Mouse (Mus musculus) hindbrain, embryonic 14.5 days (tissue): ENCODE results near the gene Mxra7. TPM values are rescaled to one million over a fixed set of nuclear protein-coding genes. Genes with fewer than 3 reads are reported as not detected.
"Not testable (repeated sequence)": the region's sequence is repeated elsewhere in the genome, so short reads cannot be mapped to it uniquely, and the experiment has no call there.

Source experiments
- ATAC-seq: fragments of 200-750 bp; cut with Nextera tagmentation; 2 replicates; pipeline ENCODE4 v1.8.0; 2017; ENCODE audit warnings: moderate number of reproducible peaks, mild to moderate bottlenecking, moderate TSS enrichment, moderate library complexity; ENCODE audit not compliant: low FRiP score
- DNase-seq: peaks from one replicate; pipeline ENCODE4 v3.0.0-alpha.2; 2015; ENCODE audit warnings: low spot score
- H3K27ac ChIP-seq: fragments of 300-500 bp; sonication (generic); 2 replicates; pipeline ENCODE4 v1.5.1; 2014; ENCODE audit warnings: mild to moderate bottlenecking, moderate library complexity
- H3K27me3 ChIP-seq: fragments of 300-500 bp; sonication (generic); 2 replicates; pipeline ENCODE4 v1.6.1; 2014; ENCODE audit warnings: mild to moderate bottlenecking, low read length, mixed read lengths; ENCODE audit not compliant: control insufficient read depth, insufficient read depth
- H3K36me3 ChIP-seq: fragments of 300-500 bp; sonication (generic); replicated peaks from 2 replicates; pipeline ENCODE4 v1.6.1; 2014; ENCODE audit not compliant: control insufficient read depth, insufficient read depth
- H3K4me1 ChIP-seq: fragments of 300-500 bp; sonication (generic); replicated peaks from 2 replicates; pipeline ENCODE4 v1.6.1; 2014; ENCODE audit warnings: antibody characterized with exemption, low read length, mixed read lengths; ENCODE audit not compliant: control insufficient read depth, insufficient read depth
- H3K4me2 ChIP-seq: fragments of 300-500 bp; sonication (generic); replicated peaks from 2 replicates; pipeline ENCODE4 v1.6.1; 2014; ENCODE audit warnings: mild to moderate bottlenecking, moderate library complexity
- H3K4me3 ChIP-seq: fragments of 300-500 bp; sonication (generic); replicated peaks from 2 replicates; pipeline ENCODE4 v1.5.1; 2014; ENCODE audit warnings: mild to moderate bottlenecking, low read length
- H3K9ac ChIP-seq: fragments of 300-500 bp; sonication (generic); 2 replicates; pipeline ENCODE4 v1.6.1; 2014
- H3K9me3 ChIP-seq: fragments of 300-500 bp; sonication (generic); 2 replicates; pipeline ENCODE4 v1.6.1; 2016; ENCODE audit warnings: low read length; ENCODE audit not compliant: control insufficient read depth
- WGBS: fragments of 180-500 bp; shearing (Covaris S2); extraction: QIAGEN DNeasy Blood & Tissue Kit; methylation state at CpG from one replicate; pipeline ENCODE4 v1.1.7; 2014; 5-methylcytosine and 5-hydroxymethylcytosine counted together
- polyA plus RNA-seq: library from polyadenylated mRNA; unstranded; fragments of >200 nt; fragmentation: Nextera tagmentation; extraction: Ambion mirVana; gene quantifications from 2 replicates; pipeline ENCODE4 v1.2.1, GENCODE M21; 2014

Mxra7 gene
- polyA plus RNA-seq, 1 experiment from 2014 or later = 35.5 TPM

DNA sequence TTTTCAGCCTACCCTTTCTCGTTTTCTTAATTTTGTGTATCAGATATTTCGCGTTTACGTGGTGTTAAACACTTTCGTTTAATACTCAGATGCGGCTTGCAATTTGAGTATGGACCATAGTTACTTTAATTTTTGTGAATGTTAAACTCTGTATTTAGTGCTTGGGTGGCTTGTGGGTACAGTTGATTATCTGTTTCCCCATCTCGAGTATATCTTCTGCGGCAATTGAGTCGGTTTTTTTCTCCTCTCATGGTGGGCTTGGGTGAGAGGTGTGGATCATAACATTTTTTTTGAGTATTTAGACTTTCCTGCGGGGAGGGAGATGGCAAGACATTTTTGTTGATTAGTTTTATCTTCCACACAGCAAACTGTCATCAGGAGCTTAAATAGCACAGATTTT, 26.4 kb upstream of the Mxra7 start:
- ATAC-seq = no peak
- peaks cover 30% of the 10 kb centered on the region for H3K4me1 ChIP-seq
- no peak for DNase-seq
- H3K27me3 ChIP-seq = no peaks in the 10 kb centered on the region
- peak overlapping the region; percentile 99 for H3K4me3 ChIP-seq
- 47% methylated on average over 10 of the region's 10 CpGs for WGBS
- H3K9ac ChIP-seq = peak overlapping the region; percentile 97
- H3K9me3 ChIP-seq = no peaks in the 10 kb centered on the region
- peak overlapping the region; percentile 70 for H3K4me2 ChIP-seq
- H3K27ac ChIP-seq = peak overlapping the region; percentile 96; the same call in 1 of the 2 replicates
- peaks cover 44% of the 10 kb centered on the region for H3K36me3 ChIP-seq

DNA sequence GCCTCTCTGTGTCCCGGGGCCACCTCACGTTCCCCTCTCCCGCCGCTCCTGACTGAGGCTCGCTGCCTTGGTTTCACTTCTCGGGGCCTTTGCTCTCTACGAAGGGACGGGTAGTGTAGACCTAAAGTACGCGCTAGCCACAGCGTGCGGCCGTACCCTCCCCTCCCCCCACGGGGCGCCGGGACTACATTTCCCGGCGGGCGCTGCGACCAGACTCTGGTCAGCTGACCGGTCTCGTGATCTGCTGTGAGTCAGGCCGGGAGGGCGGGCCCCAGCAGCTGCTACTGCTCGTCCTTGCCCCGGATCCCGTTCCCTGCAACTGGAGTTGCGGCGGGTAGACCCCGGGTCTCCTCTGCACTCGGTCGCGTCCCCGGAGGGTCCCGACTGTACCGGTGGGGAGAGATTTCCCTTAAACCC, 25.7 kb upstream of the Mxra7 start:
- peak overlapping the region; percentile 97 for H3K9ac ChIP-seq
- no peaks in the 10 kb centered on the region for H3K27me3 ChIP-seq
- WGBS = under 1% methylated on average over 36 of the region's 36 CpGs
- H3K4me1 ChIP-seq = peaks cover 30% of the 10 kb centered on the region
- ATAC-seq (peak; percentile 92), DNase-seq (peak; percentile 97)
- H3K9me3 ChIP-seq = no peaks in the 10 kb centered on the region
- peak overlapping the region; percentile 96 for H3K27ac ChIP-seq
- H3K4me3 ChIP-seq = peak overlapping the region; percentile 99
- H3K36me3 ChIP-seq = peaks cover 44% of the 10 kb centered on the region
- peak overlapping the region; percentile 70 for H3K4me2 ChIP-seq

DNA sequence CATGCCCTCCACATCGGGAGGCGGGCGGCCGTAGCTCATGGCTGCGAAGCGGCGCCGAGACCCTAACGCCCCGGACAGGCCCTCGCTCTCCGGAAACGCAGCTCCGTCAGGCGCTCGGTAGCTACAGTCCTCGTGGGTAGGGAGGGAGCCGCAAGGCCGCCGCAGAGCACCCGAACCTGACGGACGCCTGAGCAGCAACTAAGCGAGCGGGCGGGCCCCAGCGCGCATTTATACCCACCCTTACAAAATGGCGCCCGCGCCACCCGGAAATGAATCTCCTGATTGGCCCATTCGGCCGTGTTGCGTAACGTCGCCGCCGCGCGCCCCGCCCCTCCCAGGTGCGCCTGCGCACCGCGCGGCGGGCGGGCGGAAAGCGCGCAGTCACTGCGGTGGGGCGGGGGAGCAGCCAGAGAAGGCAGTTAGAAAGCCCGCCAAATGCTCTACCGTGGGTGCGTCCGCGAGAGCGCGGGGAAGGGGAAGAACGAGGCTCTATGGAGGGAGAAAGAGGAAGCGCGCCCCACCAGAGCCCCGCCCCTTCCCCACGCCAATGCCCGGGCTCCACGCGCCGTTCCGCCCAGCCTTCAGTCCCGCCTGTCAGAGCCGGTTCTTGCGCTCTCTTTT, 25.2 kb upstream of the Mxra7 start, which contains the start of gene Srsf2:
Srsf2 (minus strand) TSS at position 204 of the 621 bp plus-strand sequence.
- peaks cover 30% of the 10 kb centered on the region for H3K4me1 ChIP-seq
- peaks cover 48% of the 10 kb centered on the region for H3K36me3 ChIP-seq
- H3K9me3 ChIP-seq = no peaks in the 10 kb centered on the region
- no peaks in the 10 kb centered on the region for H3K27me3 ChIP-seq
- ATAC-seq = peak; percentile 90
- peak within 1 kb of the TSS; percentile 97 for H3K9ac ChIP-seq
- peak within 1 kb of the TSS; percentile 96 for H3K27ac ChIP-seq
- H3K4me2 ChIP-seq = peak within 1 kb of the TSS; percentile 93
- DNase-seq = peak; percentile 98
- under 1% methylated on average over 66 of the region's 74 CpGs for whole genome bisulfite sequencing
- peak within 1 kb of the TSS; percentile 99 for H3K4me3 ChIP-seq

DNA sequence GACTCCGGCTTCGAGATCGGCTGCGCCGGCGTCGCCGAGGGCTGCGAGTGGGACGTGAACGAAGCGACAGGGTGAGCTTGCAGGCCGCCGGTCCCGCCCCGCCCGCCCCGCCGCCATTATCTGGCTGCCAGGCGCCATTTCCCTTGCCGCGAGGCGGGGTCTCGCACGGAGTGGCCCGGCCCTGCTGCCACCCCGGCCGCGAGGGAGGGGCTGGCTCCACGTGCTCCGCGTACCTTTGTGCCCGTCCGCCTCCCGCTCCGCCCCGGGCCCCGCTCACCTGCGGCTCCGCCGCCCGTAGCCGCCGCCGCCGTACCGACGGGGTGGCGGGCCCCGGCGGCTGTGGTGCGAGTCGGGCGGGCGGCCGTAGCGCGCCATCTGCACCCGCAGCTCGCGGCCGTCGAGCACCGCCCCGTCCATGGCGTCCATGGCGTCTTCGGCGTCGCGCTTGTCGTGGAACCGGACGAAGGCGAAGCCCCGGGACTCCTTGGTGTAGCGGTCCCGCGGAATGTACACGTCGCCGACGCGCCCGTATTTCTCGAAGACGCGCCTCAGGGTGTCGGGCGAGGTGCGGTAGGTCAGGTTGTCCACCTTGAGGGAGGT, 24.5 kb upstream of the Mxra7 start, which contains the start of gene Mfsd11:
Mfsd11 (plus strand) TSS at position 150 of the 600 bp plus-strand sequence.
- peak within 1 kb of the TSS; percentile 96 for H3K27ac ChIP-seq
- H3K4me1 ChIP-seq = peaks cover 30% of the 10 kb centered on the region
- no peaks in the 10 kb centered on the region for H3K27me3 ChIP-seq
- ATAC-seq = peak; percentile 49
- under 1% methylated on average over 83 of the region's 91 CpGs for WGBS
- no peaks in the 10 kb centered on the region for H3K9me3 ChIP-seq
- H3K36me3 ChIP-seq = peaks cover 51% of the 10 kb centered on the region
- peak; percentile 70 for DNase-seq
- H3K4me3 ChIP-seq = peak within 1 kb of the TSS; percentile 99
- peak within 1 kb of the TSS; percentile 97 for H3K9ac ChIP-seq
- H3K4me2 ChIP-seq = peak within 1 kb of the TSS; percentile 93

DNA sequence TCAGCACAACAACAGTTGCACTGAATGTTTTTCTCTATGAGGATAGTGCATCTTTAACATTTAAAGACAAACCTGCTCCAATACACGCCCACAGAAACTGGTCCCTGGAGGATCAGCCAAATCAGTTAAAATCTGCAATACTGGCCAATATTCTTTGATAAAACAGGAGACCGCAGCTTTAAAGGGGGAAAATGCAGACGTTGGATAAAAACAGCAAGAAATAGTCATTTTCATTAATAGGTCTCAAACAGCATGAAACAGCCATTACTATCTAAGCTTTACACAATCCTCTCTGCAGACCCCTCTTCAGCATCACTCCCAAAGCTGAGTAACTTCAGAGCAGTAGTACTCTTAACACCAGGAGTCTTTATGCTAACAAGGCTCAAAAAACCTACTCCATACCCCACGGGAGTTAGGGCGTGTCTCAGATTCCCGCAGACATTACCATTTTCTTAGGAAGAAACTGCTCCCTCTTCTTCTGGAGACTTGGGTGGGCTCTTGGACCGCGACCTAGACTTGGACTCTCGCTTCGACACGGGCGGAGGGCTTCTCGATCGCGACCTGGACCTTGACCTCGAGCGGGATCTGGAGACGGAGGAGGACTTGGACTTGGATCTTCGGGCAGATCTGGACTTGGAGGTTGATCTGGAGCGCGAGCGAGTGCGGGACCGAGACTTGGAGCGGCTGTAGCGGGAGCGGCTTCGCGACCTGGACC, 23.9 kb upstream of the Mxra7 start:
- DNase-seq (peak; percentile 26), ATAC-seq (no peak)
- peak overlapping the region; percentile 97 for H3K9ac ChIP-seq
- under 1% methylated on average over 29 of the region's 29 CpGs for WGBS
- peaks cover 47% of the 10 kb centered on the region for H3K36me3 ChIP-seq
- H3K9me3 ChIP-seq = no peaks in the 10 kb centered on the region
- peak overlapping the region; percentile 93 for H3K4me2 ChIP-seq
- H3K27me3 ChIP-seq = no peaks in the 10 kb centered on the region
- H3K4me3 ChIP-seq = peak overlapping the region; percentile 99
- H3K4me1 ChIP-seq = peaks cover 30% of the 10 kb centered on the region
- H3K27ac ChIP-seq = peak overlapping the region; percentile 96

DNA sequence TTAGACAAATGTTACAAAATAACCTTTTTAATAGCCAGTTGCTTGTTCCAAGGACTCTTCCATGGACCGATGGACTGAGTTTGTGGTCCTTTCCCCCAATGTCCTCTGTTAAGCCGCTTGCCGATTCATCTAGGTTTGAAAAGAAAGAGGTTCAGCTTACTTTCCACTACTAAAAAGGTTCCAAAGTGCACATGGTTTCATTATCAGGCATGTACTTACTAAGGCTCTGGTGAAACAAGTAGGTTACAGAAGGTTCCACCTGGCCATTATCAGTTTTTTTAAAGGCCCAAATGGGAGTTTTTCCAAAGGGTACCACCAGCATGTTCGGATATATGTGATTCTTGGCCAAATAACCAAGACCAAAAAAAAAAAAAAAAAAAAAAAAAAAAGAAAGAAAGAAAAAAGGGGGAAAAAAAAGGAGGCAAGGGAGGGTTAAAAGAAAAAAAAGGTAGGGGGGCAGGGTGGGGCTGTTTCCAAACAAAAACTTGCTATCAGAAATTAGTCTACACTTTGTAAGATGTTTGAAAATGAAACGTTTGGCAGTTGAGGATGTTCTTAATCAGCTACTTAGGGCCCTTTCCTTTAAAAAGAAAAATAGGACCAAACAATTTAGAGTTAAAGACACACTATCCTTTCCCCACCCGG, 23.1 kb upstream of the Mxra7 start:
- DNase-seq (no peak), ATAC-seq (no peak)
- H3K4me3 ChIP-seq = peak overlapping the region; percentile 99
- H3K4me2 ChIP-seq = peak overlapping the region; percentile 93
- no peaks in the 10 kb centered on the region for H3K9me3 ChIP-seq
- 0 out of 2 replicates have a peak overlapping the region, but pooled peaks have one; percentile 96 for H3K27ac ChIP-seq
- 46% methylated on average over 6 of the region's 6 CpGs for WGBS
- peak overlapping the region; percentile 97 for H3K9ac ChIP-seq
- H3K27me3 ChIP-seq = no peaks in the 10 kb centered on the region
- H3K4me1 ChIP-seq = peaks cover 30% of the 10 kb centered on the region
- H3K36me3 ChIP-seq = peaks cover 49% of the 10 kb centered on the region

DNA sequence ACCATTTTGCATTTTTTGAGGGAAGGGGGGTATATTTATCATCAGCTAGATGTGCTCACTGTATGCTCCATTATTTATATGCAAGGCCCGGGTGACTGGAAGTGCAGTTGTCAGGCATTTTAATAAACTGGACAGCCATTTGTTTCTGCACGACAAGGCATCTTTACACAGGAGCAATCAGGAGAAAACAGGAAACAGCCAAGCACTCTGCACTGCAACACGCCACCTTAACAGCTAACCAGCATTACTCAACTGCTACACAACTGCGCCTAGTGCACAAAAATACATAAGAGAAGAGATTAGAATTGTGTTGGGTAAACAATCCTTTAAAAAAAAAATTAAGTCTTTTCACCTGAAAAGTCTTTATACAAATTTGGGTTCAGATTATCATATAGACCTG, 22.2 kb upstream of the Mxra7 start:
- Histone ChIP-seq H3K9ac (peak overlapping the region; percentile 97; the same call in 1 of the 2 replicates), H3K27ac (no peak overlapping the region), H3K4me2 (peak overlapping the region; percentile 93), H3K4me3 (peak overlapping the region; percentile 99), H3K9me3 (no peaks in the 10 kb centered on the region), H3K36me3 (peaks cover 50% of the 10 kb centered on the region), H3K4me1 (peaks cover 27% of the 10 kb centered on the region), H3K27me3 (no peaks in the 10 kb centered on the region)
- WGBS = 62% methylated on average over 4 of the region's 4 CpGs
- DNase-seq = no peak
- ATAC-seq = no peak

DNA sequence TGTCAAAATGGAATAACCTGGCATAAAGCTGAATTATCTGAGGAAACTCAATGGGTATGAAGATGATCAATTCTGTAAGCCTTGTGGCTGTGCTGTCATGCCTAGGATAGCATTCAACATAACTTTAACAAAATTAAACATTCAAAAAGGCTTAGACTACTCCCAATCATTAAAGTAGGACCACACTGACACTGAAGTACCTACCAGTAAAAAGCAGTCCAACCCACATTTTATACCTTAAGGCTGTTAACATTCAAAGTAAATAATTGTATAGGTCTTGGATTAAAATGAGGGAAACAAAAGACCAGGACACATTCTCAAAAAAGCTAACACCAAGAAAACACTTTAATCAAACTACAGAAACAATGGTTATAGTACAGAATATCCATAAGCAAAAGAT, 21.7 kb upstream of the Mxra7 start:
- Histone ChIP-seq H3K27ac (no peak overlapping the region), H3K27me3 (no peaks in the 10 kb centered on the region), H3K9me3 (no peaks in the 10 kb centered on the region), H3K4me3 (no peak overlapping the region), H3K4me2 (no peak overlapping the region), H3K4me1 (peaks cover 24% of the 10 kb centered on the region), H3K9ac (no peak overlapping the region), H3K36me3 (peaks cover 50% of the 10 kb centered on the region)
- DNase-seq (no peak), ATAC-seq (no peak)

DNA sequence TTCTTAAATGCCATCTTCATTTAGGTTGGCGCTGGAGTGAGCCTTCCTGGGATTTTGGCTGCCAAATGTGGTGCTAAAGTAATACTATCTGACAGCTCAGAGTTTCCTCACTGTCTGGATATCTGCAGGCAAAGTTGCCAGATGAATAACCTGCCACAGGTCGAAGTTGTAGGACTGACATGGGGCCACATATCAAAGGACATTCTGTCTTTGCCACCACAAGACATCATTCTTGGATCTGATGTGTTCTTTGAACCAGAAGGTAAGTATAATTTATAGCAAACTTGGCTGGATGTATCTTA, 21.0 kb upstream of the Mxra7 start:
- Histone ChIP-seq H3K4me1 (peaks cover 26% of the 10 kb centered on the region), H3K36me3 (peaks cover 50% of the 10 kb centered on the region)
- H3K27ac ChIP-seq, ATAC-seq, H3K4me3 ChIP-seq, H3K27me3 ChIP-seq, DNase-seq, H3K9ac ChIP-seq, H3K4me2 ChIP-seq, H3K9me3 ChIP-seq: not testable (repeated sequence)
- 80% methylated on average over 2 of the region's 2 CpGs for WGBS
